Mouse (Mus musculus) A20 (cell line): ENCODE measurements around the gene Pik3r3.
A peak's percentile ranks its signal among the peaks of the same experiment; 100 is the strongest.

Experiments
- DNase-seq: peaks from one replicate; pipeline ENCODE4 v3.0.0-alpha.2; 2011; ENCODE audit warnings: low read depth, low spot score

Pik3r3 gene

GRCm38 (mm10) chr4:116219056-116219455 is 2.4 kb upstream of the Pik3r3 start:
- DNase-seq: no peak

GRCm38 (mm10) chr4:116220071-116220650 is 1.3 kb upstream of the Pik3r3 start:
- peak; percentile 32 for DNase-seq

- DNase-seq: no peak
Observed at GRCm38 (mm10) chr4:116220780-116221139, 658 bp upstream of the Pik3r3 start.

DNA sequence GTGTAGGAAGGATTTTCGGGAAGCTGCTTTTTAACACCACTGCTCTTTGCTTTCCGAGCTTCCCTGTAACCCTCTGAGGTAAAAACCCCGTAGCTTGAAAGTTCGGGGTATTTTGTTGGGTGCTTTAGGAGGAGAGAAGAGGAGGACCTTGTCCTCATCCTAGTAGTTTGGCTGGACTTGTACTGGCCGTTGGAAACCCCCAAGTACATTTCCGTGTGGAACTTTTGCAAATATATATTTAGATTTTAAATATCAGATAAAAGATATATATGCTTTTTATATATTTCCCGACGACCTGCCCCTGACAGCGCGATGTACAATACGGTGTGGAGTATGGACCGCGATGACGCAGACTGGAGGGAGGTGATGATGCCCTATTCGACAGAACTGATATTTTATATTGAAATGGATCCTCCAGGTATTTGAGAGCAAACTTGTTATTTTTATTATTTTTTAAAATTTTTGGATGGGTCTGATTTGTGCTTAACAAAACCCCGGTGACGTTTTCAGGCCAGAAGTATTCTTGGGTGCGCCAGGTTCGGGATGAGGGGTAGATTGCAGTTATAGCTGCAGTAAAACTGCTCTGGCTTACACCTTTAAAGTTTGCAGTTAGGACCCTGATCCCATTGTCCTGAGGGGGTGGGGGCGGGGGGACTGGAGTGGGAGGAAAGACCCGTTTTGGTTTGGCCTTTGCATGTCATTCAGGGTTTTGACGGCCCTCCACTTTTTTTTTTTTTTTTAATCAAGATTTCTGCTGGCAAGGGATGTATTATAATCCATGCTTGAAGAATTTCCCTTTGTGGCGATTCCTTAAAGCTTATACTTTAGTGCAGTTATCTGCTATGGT is 801 bp downstream of the Pik3r3 start:
- peak; percentile 54 for DNase-seq

- DNase-seq: no peak
Observed at GRCm38 (mm10) chr4:116222843-116223119, 1.4 kb downstream of the Pik3r3 start.

DNA sequence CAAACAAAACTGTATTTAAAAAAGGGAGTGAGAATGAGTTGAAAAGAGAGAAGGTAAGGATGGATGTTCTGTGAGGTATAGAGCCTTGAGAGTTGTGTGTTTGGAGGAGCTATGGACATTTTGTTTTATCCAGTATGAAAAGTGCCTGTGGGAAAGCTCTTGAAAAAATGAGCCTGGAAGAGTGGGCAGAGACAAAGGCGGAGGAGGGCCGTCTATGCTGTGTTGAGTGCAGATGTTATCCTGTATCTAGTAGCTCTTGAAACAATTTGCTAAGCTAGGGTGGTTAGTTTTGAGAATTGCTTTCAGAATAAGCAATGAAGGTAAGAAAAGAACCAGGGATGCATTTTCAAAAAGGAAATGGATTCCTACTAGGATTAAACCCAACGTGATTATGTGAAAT is 22.0 kb downstream of the Pik3r3 start:
- no peak for DNase-seq

- no peak for DNase-seq
Observed at GRCm38 (mm10) chr4:116244240-116244639, 22.8 kb downstream of the Pik3r3 start.

GRCm38 (mm10) chr4:116245926-116246325 is 24.5 kb downstream of the Pik3r3 start:
- peak; percentile 81 for DNase-seq

DNA sequence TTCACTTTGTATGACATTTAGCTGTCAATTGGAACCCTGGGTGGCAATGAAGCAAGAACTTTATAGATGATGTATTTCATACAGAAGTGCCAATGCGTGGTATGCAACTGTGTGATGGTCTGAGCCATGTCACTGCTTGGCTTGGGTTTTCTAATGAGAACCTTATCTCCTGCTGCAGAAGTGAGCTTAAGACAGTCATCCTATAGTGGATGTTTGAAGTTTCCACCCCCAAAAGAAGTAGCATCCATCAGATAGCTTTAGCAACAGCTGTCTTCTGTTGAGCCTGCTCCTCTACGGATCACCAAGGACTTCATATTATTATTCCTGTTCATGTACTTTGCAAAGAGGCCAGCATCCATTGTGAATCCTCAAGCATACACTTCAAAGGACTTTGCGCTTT is 28.6 kb downstream of the Pik3r3 start:
- no peak for DNase-seq

- DNase-seq: no peak
Observed at GRCm38 (mm10) chr4:116268220-116268619, 46.8 kb downstream of the Pik3r3 start.

- DNase-seq: no peak
Observed at GRCm38 (mm10) chr4:116282211-116282610, 60.8 kb downstream of the Pik3r3 start.

DNA sequence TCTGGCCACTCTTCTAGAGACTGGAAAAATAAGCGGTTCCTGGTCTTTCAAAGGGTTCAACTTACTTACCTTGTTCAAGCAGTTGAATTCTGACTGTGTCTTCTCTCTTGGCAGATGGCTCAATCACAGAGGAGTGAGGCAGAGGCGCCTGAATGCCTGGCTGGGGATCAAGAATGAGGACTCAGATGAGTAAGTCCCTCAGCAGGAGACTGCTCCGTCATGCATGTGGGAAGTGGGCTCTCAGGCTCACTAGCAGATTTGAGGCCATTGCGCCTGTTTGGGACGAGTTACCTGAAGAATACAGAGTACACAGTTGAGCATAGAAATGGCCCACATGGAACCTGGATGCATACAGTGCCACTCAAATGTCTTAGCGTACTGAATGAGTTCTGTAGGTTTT is 70.1 kb downstream of the Pik3r3 start:
- no peak for DNase-seq

- no peak for DNase-seq
Observed at GRCm38 (mm10) chr4:116293296-116293695, 71.9 kb downstream of the Pik3r3 start.

DNA sequence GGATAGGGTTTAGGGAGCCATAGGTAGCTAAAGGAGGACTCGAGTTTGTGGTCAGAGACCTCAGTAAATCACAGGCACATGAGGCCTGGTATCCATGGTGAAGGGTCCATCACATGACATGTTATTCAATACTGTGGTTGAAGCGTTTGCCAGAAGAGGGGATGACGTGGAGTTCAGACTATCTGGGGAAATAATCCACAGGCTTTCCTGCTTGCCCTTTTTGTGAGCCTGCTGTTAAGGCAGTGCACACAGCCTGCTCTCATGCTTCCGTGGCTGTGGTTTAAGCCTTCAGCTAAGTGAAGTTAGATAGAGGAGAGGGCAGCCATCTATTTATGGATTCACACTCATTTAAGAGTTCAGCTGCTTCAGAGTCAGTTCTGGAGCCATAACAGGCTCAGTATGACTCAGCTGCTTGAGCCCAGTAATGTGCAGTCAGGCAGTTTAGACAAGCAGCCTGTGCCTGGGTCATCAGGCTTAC is 79.5 kb downstream of the Pik3r3 start:
- DNase-seq: peak; percentile 83

GRCm38 (mm10) chr4:116304551-116304950 is 83.1 kb downstream of the Pik3r3 start:
- no peak for DNase-seq

- no peak for DNase-seq
Observed at GRCm38 (mm10) chr4:116317575-116317974, 96.2 kb downstream of the Pik3r3 start.

GRCm38 (mm10) chr4:116322127-116322526 is 100.7 kb downstream of the Pik3r3 start:
- DNase-seq: no peak

- DNase-seq: no peak
Observed at GRCm38 (mm10) chr4:116329256-116329655, 107.8 kb downstream of the Pik3r3 start.

GRCm38 (mm10) chr4:116336294-116336693 is 114.9 kb downstream of the Pik3r3 start:
- DNase-seq: peak; percentile 19

DNA sequence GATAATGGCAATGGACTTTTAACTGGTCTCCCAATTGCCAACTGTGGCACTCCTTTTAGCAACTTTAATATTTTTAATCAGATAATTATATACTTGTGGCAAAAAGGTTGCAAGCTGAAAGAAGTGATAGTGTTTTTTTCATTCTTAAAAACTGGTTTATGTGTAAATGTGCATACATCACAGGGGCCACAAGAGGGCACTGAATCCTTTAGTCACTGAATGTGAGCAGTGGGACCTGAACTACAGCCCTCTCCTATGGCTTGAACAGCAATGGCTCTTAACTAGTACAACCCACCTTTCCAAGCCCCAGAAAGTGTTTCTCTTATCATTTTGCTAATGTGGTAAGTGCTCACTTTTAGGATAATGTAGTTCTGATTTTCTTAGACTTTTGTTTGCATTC is 120.7 kb downstream of the Pik3r3 start:
- peak; percentile 65 for DNase-seq

GRCm38 (mm10) chr4:116352496-116352895 is 131.1 kb downstream of the Pik3r3 start:
- DNase-seq: no peak
